Mouse (Mus musculus) brown adipose tissue, adult 24 weeks (tissue): ENCODE data around the gene Fer1l4. TPM values are rescaled to one million over a fixed set of nuclear protein-coding genes. Genes with fewer than 3 reads are reported as not detected.
A peak's percentile ranks its signal among the peaks of the same experiment; 100 is the strongest.

Experiments used
- H3K27ac ChIP-seq: fragments of 200-500 bp; replicated peaks from 2 replicates; pipeline ENCODE4 v1.5.1; 2012; ENCODE audit warnings: low read depth, mild to moderate bottlenecking, low read length
- H3K4me1 ChIP-seq: fragments of 200-500 bp; 2 replicates; pipeline ENCODE4 v1.6.1; 2012; ENCODE audit warnings: low read length, mixed read lengths; ENCODE audit not compliant: control insufficient read depth, insufficient read depth, insufficient read length
- H3K4me3 ChIP-seq: fragments of 200-500 bp; 2 replicates; pipeline ENCODE4 v1.5.1; 2012; ENCODE audit warnings: low read depth, mild to moderate bottlenecking, low read length, moderate library complexity; ENCODE audit not compliant: insufficient read depth
- polyA plus RNA-seq: library from polyadenylated mRNA; stranded (reverse); fragments of >200 nt; gene quantifications from 2 replicates; pipeline ENCODE4 v1.2.4, GENCODE M21; 2012; ENCODE audit not compliant: missing spikeins, insufficient read depth, insufficient read length

Fer1l4 gene
- polyA plus RNA-seq, result not detected in 2 replicates

DNA sequence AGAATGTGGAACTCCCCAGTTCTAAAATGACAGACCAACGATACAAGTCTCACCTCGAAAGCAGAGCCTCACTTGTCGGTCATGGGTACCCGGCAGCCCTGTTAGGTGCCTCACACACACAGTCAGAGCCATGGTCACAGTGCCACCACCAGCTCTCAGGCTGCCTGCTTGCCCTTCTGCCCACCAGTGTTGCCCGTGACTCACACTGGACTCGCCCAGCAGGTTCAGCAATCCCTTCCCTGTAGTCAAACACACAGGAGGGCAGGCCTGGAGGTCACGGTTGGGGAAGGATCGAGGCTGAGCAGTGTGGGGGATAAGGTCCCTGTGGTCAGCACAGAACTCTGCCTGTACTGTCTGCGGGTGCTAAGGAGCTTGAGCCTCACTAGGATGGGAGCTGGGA lies at the start of gene Fer1l4:
TSS of gene Fer1l4 (minus strand) at position 132 of the 400 bp plus-strand sequence.
- Histone ChIP-seq H3K4me3 (no peak within 1 kb of the TSS), H3K27ac (no peak within 1 kb of the TSS), H3K4me1 (no peaks in the 10 kb centered on the region)

DNA sequence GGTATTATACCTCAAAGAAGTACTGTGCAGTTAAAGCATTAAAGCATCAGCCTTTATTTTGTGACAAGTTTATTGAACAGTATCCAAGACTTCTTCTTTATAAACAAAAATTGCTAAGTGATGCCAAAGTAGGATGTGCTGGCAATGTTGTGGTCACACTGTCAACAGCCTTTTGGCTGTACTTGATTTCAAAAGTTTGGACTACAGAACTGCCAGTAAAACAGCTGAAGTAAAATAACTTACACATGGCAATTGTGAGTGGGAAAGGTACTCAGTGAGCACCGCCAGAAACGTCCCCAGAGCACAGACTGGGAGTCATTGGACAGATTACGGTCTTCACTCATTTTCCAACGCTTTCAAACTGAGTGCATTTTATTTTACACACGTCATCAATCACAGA lies 39.2 kb upstream of the Fer1l4 start:
- Histone ChIP-seq H3K27ac (no peak overlapping the region), H3K4me3 (no peak overlapping the region), H3K4me1 (no peaks in the 10 kb centered on the region; the same call in 1 of the 2 replicates)

DNA sequence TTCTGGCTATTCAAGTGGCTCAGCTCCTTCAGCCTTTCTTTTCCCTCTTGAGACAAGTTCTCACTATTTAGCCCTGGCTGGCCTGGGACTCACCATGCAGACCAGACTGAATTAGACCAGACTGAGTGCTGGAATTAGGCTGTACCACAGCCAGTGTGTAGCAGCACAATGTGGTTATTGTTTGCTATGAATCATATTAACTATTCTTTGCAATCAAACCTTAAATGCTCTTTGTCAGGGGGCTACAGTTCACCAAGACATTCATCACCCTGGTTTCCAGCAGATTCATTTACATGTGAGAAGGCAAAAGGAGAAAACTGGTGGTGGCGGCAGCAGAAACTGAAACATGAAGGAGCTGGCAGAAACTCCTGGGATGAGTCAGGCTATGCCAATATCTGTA lies 37.1 kb upstream of the Fer1l4 start:
- Histone ChIP-seq H3K4me1 (no peaks in the 10 kb centered on the region; the same call in 1 of the 2 replicates), H3K27ac (no peak overlapping the region), H3K4me3 (no peak overlapping the region)

DNA sequence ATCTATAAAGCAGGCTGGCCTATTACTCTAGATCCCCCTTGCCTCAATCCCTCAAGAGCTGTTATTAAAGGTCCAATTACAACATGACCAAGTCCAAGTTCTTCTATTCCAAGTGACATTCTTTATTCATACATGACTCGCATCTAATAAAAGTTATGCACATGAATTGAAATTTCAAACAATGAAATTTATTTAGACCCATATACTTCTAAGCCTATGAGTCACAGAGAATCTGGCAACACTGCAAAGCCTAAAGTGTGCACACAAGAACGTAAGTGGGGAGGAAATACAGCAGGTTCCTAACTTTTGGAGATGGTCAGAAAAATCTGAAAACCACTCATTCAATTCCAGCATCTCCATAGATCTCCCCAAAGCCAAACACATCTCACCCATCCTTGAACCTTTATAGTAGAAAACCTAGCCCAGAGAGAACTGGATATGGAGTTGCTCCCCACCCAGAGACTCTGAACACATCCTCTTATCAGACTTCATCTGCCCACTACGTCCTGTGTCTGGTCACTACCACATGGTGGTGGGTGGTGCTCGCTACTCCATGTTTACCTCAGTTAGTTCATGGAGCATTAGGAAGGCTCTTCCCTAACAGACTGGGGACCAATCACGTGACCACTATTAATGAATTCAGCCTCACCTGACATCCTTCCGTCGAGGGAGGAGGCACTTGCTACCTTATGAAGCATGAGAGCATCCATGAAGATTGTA lies 34.8 kb upstream of the Fer1l4 start:
- Histone ChIP-seq H3K4me3 (no peak overlapping the region), H3K4me1 (no peaks in the 10 kb centered on the region), H3K27ac (no peak overlapping the region)

DNA sequence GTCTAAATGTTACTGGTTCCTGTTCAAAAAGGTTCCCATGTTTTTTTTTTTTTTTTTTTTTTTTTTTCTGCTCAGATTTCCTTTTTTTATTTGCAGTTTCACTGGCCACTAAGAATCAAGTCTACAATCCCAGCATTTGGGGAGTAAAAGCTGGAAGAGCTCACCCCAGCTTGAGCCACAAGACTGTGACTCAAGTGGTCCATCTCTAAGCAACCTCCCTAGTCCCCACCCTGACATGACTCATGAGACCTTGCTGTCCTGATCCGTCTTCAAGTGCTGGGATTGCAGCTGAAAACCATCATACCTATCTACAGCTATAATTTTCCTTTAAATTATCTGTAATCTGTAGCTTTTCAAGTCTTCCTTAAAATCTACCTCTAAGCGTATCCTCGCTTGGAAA lies 31.8 kb upstream of the Fer1l4 start:
- Histone ChIP-seq H3K27ac (no peak overlapping the region), H3K4me1 (no peaks in the 10 kb centered on the region), H3K4me3 (no peak overlapping the region)

DNA sequence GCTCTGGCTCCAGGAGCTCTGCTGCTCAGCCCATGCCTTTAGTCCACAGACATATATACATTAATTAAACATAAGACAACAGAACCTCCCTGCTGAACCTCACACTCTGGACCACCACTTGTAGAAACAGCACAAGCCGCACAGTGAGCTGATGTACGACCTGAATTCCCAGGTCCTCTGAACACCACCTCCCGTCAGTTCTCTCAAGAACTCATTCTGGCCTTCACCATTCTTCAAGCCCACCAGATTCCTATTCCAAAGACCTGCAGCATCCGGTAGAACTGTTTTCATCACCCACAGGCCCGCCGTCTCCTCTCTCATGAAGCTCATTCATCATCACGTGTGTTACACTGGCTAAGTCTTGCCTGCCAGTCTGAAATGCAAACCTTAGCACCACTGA lies 27.6 kb upstream of the Fer1l4 start:
- Histone ChIP-seq H3K4me1 (no peaks in the 10 kb centered on the region), H3K27ac (no peak overlapping the region), H3K4me3 (no peak overlapping the region)

DNA sequence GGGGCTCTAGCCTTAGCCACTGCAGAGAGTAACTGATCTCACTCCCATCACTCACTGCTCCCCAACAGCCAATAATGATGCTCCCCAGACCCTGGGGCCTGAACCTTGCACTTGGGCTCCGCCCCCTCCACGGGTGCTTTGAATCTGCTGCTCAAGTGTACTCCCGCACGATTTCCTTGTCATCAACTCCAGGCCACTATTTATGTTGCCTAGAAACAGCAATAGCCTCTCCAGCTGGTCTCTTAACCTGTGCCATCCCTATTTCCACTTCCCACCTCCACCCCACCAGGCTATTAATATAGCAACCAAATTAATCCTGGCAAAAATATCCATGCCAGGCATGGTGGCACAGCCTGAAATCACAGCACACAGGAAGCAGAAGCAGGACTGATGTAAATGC lies 26.9 kb upstream of the Fer1l4 start:
- no peak overlapping the region for H3K4me3 ChIP-seq
- H3K27ac ChIP-seq, result no peak overlapping the region
- no peaks in the 10 kb centered on the region for H3K4me1 ChIP-seq

DNA sequence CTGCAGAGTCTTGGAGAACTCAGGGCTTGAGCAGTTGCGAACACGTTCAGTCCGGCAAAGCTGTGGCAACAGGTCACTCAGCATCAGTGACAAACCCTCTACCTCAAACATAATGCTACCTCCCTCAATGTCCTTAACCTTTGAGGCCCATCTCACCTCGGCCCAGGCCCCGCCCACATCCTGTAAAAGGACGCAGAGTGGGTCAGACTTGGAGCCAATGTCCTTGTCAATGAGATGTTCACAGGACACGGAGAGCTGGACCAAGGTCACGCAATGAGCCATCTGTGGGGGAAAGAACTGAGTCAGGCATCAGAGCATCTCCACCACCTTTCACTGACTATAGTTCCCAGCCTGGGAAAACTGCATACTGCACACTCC lies 26.4 kb upstream of the Fer1l4 start:
- Histone ChIP-seq H3K27ac (no peak overlapping the region), H3K4me1 (no peaks in the 10 kb centered on the region), H3K4me3 (no peak overlapping the region)

DNA sequence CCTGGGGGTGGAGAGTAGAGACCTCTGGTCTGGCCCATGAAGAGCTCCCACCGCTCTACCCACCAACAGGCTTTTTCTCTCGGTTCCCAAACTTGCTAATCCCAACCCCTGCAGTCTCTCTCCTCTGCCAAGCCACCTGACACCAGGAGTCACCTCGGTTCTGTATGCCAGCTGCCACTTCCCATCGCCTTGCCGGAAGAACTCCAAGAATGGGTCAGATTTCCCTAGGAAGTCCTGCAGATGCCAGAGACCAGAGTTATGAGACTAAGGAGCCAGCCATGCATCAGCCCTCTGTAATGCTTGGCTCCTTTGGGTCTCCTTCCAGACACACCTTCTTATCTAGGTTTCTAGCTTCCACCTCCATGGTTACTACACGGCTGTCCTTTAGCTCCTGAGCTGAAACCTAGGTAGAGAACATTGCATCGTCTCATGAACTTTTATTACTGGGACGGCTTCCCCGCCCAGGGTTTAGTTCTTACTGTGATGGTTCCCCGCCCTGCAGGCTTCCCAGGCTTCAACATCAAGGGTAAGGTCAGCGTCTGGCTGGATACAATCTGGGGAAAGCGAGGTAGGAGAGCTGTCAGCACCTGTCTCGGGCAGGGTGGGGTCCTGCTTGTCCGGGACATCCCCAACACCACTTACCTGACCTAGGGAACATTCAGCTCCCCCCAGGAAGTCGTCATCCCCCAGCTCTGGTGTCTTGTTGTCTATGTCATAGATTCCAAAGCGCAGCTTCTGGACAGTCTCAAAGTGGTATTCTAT lies 25.9 kb upstream of the Fer1l4 start:
- Histone ChIP-seq H3K27ac (no peak overlapping the region), H3K4me1 (no peaks in the 10 kb centered on the region), H3K4me3 (no peak overlapping the region)

DNA sequence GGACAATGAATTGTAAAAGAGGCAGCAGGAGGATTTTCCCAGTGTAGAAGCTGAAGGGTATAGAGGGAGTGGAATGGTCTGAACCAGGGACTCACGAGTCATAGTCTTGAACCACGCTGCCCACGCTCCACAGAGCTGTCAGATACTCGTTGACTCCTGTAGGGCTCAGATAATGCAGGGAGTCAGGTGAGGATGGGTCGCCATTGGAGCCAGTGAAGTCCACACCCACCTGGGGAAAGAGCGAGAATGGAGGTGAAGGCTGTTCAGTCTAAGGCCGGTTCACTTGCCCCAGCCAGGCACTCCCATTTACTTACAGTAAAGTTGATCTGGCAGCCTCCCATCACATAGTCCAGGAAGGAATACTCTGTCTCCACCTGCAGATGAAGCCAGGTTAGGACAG lies 24.7 kb upstream of the Fer1l4 start:
- H3K4me3 ChIP-seq, result no peak overlapping the region
- no peaks in the 10 kb centered on the region for H3K4me1 ChIP-seq
- no peak overlapping the region for H3K27ac ChIP-seq

DNA sequence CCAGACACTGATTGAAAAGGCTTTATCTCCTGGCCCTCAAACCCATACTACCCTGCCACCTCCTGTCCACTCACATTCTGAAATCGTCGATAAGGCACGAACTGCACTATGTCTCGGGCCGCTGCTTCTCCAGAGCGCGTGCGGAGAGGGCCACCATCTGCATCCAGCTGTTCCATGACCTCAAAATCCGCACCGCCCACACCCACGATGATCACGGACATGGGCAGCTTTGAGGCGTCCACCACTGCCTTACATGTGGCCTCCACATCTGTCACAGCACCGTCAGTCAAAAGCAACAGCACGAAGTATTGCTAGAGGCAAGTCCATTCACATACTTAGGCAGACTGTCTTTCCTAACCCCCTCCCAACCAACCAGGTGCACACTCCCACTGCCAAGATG lies 21.0 kb upstream of the Fer1l4 start:
- no peak overlapping the region for H3K4me3 ChIP-seq
- no peak overlapping the region for H3K27ac ChIP-seq
- no peaks in the 10 kb centered on the region for H3K4me1 ChIP-seq

DNA sequence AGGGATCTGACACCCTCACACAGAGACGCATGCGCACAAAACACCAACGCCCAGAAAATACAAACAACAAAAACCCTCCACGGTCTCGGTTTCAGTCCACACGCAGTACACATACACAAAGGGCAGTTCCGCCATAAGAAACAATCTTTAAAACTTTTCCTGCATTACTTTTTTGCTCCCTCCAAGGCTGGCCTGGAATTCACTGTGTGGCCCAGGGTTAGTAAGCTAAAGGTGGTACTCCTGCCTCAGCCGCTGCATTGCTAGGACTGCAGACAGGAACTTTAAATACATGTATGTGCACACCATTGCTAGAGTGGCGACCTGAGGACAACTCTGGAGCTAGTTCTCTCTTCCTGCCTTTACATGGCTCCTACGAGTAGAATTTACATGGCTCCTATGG lies 18.5 kb upstream of the Fer1l4 start:
- H3K4me3 ChIP-seq, result no peak overlapping the region
- H3K4me1 ChIP-seq, result no peaks in the 10 kb centered on the region
- no peak overlapping the region for H3K27ac ChIP-seq

DNA sequence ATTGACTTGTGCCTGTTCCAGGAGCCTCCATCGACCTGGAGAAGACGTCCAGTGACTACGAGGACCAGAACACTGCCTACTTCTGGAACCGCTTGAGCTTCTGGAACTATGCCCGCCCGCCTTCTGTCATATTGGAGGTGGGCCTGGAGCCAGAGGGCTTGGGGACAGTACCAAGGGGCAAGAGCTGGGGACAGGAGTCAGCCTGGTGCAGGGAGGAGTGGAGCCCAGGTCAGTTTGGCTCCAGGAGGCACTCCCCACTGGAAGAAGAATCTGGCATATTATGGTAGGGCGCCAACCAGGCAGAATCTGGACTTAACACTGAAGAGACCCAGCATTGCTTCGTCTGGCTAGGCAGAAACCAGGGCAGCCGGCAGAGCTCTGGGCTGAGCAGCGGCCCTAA lies 15.2 kb upstream of the Fer1l4 start:
- Histone ChIP-seq H3K4me1 (no peaks in the 10 kb centered on the region), H3K4me3 (no peak overlapping the region), H3K27ac (no peak overlapping the region)

DNA sequence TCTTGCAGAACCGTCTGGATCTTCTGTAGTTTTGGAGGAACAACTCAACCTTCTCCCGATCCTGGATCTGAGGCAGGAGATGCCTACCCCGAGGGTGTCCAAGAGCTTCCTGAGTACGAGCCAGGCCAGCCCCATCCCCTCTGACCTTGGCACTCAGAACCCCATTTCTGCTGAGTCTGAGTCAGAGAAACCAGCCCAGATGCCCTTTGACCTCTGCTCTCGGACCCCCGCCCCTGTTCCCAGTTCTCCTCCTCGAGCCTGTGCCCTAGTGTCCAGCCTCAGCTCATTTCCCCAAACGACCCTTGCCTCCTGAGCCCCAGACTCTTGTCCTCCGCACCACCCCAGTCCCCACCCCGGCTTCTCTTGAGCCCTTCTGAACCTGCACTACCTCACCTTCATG lies 13.4 kb upstream of the Fer1l4 start:
- H3K4me3 ChIP-seq, result peak overlapping the region; percentile 68

DNA sequence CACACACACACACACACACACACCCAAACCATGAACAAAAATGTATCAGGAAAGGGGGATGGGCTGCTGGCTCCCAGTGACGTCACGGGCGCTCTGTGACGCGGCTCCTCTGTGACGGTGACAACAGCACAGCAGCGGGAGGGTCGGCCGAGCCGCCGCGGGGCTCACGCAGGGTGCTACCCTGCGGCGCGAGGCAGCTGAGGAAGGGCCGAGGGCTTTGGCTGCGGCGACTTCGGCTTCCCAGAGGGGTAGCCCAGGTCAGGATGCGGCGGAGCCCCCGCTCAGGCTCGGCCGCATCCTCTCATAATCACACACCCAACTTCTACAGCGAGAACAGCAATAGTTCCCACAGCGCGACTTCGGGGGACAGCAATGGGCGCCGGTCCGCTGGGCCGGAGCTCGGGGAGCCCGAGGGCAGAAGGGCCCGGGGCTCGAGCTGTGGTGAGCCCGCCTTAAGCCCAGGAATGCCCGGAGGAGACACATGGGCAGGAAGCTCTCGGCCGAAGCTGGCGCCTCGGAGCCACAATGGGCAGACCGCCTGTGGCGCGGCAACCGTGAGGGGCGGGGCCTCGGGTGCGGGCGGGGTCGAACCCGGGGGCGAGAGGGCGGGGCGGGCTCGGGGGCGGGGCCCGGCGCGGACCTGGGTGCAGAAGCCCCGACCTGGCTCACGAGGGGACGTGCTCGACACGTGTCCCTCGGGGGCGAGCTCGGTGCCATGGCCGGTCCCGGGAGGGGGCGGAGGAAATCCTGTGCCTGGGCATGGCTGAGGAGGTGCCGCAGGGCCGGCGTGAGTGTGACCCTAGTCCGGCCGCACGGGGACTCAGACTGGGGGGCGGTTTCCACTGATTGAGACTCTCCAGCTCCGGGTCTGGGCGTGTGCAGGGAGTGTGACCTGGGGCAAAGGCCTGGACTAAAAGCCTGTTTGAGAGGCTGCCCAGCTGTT lies 12.6 kb upstream of the Fer1l4 start, which contains the start of gene Spag4:
TSS of gene Spag4 (plus strand) at position 77 of the 943 bp plus-strand sequence.
- H3K27ac ChIP-seq, result no peak within 1 kb of the TSS
- peak within 1 kb of the TSS; percentile 74 for H3K4me3 ChIP-seq
- no peaks in the 10 kb centered on the region for H3K4me1 ChIP-seq

More for the DNA sequence above, 13.4 kb upstream of the Fer1l4 start:
- Histone ChIP-seq H3K4me1 (no peaks in the 10 kb centered on the region), H3K27ac (no peak overlapping the region)
